Mouse (Mus musculus) kidney, postnatal 10 days (tissue): ENCODE data around the gene Calm3.
"Not testable (repeated sequence)": the region's sequence is repeated elsewhere in the genome, so short reads cannot be mapped to it uniquely, and the experiment has no call there.

ENCODE experiments used
- DNase-seq: peaks from one replicate; pipeline ENCODE4 v3.0.0; 2021; ENCODE audit warnings: mixed read lengths

The Calm3 gene

GRCm38 (mm10) chr7:16924037-16924834 lies at the start of gene Calm3:
TSS of gene Calm3 (minus strand) at chr7:16924114.
- peak; percentile 100 for DNase-seq

- no peak for DNase-seq
These were observed 47.2 kb upstream of the Calm3 start for GRCm38 (mm10) chr7:16971160-16971559.

GRCm38 (mm10) chr7:16968414-16968813 lies 44.5 kb upstream of the Calm3 start:
- DNase-seq, result no peak

- no peak for DNase-seq
These were observed 37.8 kb upstream of the Calm3 start for GRCm38 (mm10) chr7:16961678-16962077.

GRCm38 (mm10) chr7:16959539-16960187 lies 35.7 kb upstream of the Calm3 start, which contains the start of gene Pnmal1:
TSS of gene Pnmal1 (plus strand) at chr7:16959679.
- DNase-seq, result peak; percentile 72

- DNase-seq, result no peak
These were observed 32.7 kb upstream of the Calm3 start for GRCm38 (mm10) chr7:16956410-16957265.

GRCm38 (mm10) chr7:16955712-16956111 lies 31.8 kb upstream of the Calm3 start:
- DNase-seq, result no peak

- DNase-seq, result not testable (repeated sequence)
These were observed 29.9 kb upstream of the Calm3 start for GRCm38 (mm10) chr7:16953776-16954175.

- peak; percentile 87 for DNase-seq
These were observed 27.1 kb upstream of the Calm3 start for GRCm38 (mm10) chr7:16950861-16951635.

- peak; percentile 86 for DNase-seq
These were observed 26.3 kb upstream of the Calm3 start for GRCm38 (mm10) chr7:16949908-16950841.

GRCm38 (mm10) chr7:16948923-16949458 lies 25.1 kb upstream of the Calm3 start:
- DNase-seq, result no peak

- DNase-seq, result peak; percentile 78
These were observed 24.0 kb upstream of the Calm3 start for GRCm38 (mm10) chr7:16947959-16948361.

GRCm38 (mm10) chr7:16947349-16947895 lies 23.5 kb upstream of the Calm3 start:
- DNase-seq, result peak; percentile 50

GRCm38 (mm10) chr7:16946441-16947348 lies 22.8 kb upstream of the Calm3 start:
- peak; percentile 42 for DNase-seq

- DNase-seq, result peak; percentile 27
These were observed 21.5 kb upstream of the Calm3 start for GRCm38 (mm10) chr7:16945419-16945818.

- no peak for DNase-seq
These were observed 20.9 kb upstream of the Calm3 start for GRCm38 (mm10) chr7:16944808-16945315.

GRCm38 (mm10) chr7:16944061-16944807 lies 20.3 kb upstream of the Calm3 start, which contains the start of gene Pnmal2:
TSS of gene Pnmal2 (plus strand) at chr7:16944682.
- peak; percentile 92 for DNase-seq

GRCm38 (mm10) chr7:16942861-16943260 lies 18.9 kb upstream of the Calm3 start:
- DNase-seq, result no peak
